Mouse (Mus musculus) neural tube, embryonic 14.5 days (tissue): Measurements from ENCODE around the gene Gtf2ird1. TPM values are rescaled to one million over a fixed set of nuclear protein-coding genes. Genes with fewer than 3 reads are reported as not detected.
"Not testable (repeated sequence)": the region's sequence is repeated elsewhere in the genome, so short reads cannot be mapped to it uniquely, and the experiment has no call there.

ENCODE experiments used
- ATAC-seq: fragments of 200-750 bp; cut with Nextera tagmentation; 2 replicates; pipeline ENCODE4 v1.8.0; 2017; ENCODE audit warnings: low read depth, mild to moderate bottlenecking, moderate TSS enrichment, moderate library complexity
- H3K27ac ChIP-seq: fragments of 300-500 bp; sonication (generic); 2 replicates; pipeline ENCODE4 v1.5.1; 2014; ENCODE audit warnings: low read depth, mild to moderate bottlenecking, control low read depth, low read length, moderate library complexity, mixed read lengths
- H3K27me3 ChIP-seq: fragments of 300-500 bp; sonication (generic); 2 replicates; pipeline ENCODE4 v1.6.1; 2014; ENCODE audit warnings: low read length; ENCODE audit not compliant: control insufficient read depth, insufficient read depth
- H3K36me3 ChIP-seq: fragments of 300-500 bp; sonication (generic); 2 replicates; pipeline ENCODE4 v1.6.1; 2014; ENCODE audit warnings: low read length, mixed read lengths; ENCODE audit not compliant: control insufficient read depth, insufficient read depth
- H3K4me1 ChIP-seq: fragments of 300-500 bp; sonication (generic); 2 replicates; pipeline ENCODE4 v1.6.1; 2014; ENCODE audit warnings: low read length; ENCODE audit not compliant: control insufficient read depth, insufficient read depth
- H3K4me2 ChIP-seq: fragments of 300-500 bp; sonication (generic); 2 replicates; pipeline ENCODE4 v1.6.1; 2014; ENCODE audit warnings: mild to moderate bottlenecking, low read depth, low read length, control low read depth
- H3K4me3 ChIP-seq: fragments of 300-500 bp; sonication (generic); 2 replicates; pipeline ENCODE4 v1.5.1; 2014; ENCODE audit warnings: low read depth, low read length, control low read depth, mixed read lengths
- H3K9ac ChIP-seq: fragments of 300-500 bp; sonication (generic); replicated peaks from 2 replicates; pipeline ENCODE4 v1.6.1; 2014; ENCODE audit warnings: low read depth, mild to moderate bottlenecking, control low read depth, low read length, mixed read lengths
- H3K9me3 ChIP-seq: fragments of 300-500 bp; sonication (generic); 2 replicates; pipeline ENCODE4 v1.6.1; 2016; ENCODE audit warnings: low read length; ENCODE audit not compliant: control insufficient read depth
- WGBS: fragments of 180-500 bp; shearing (Covaris S2); extraction: QIAGEN DNeasy Blood & Tissue Kit; methylation state at CpG from one replicate; pipeline ENCODE4 v1.1.7; 2014; 5-methylcytosine and 5-hydroxymethylcytosine counted together
- polyA plus RNA-seq: library from polyadenylated mRNA; unstranded; fragments of >200 nt; fragmentation: Nextera tagmentation; extraction: Ambion mirVana; gene quantifications from 2 replicates; pipeline ENCODE4 v1.2.1, GENCODE M21; 2014

Gene Gtf2ird1
- polyA plus RNA-seq, 1 experiment from 2014 or later = 60.3 TPM

- peaks cover 11% of the 10 kb centered on the region for H3K4me1 ChIP-seq
- H3K4me2 ChIP-seq = no peak overlapping the region
- no peaks in the 10 kb centered on the region for H3K27me3 ChIP-seq
- no peaks in the 10 kb centered on the region for H3K9me3 ChIP-seq
- peak overlapping the region; percentile 73; the same call in 1 of the 2 replicates for H3K4me3 ChIP-seq
- no peak overlapping the region for H3K9ac ChIP-seq
- ATAC-seq = no peak
- H3K27ac ChIP-seq = peak overlapping the region; percentile 91
- no peaks in the 10 kb centered on the region for H3K36me3 ChIP-seq
- WGBS = 94% methylated on average over 2 of the region's 2 CpGs
Observed at GRCm38 (mm10) chr5:134457371-134457770, 855 bp upstream of the Gtf2ird1 start.

- no peaks in the 10 kb centered on the region for H3K36me3 ChIP-seq
- no peaks in the 10 kb centered on the region for H3K9me3 ChIP-seq
- H3K4me1 ChIP-seq = peaks cover 11% of the 10 kb centered on the region
- 0% methylated on average over 17 of the region's 17 CpGs for WGBS
- ATAC-seq = peak; percentile 47
- peak overlapping the region; percentile 61 for H3K4me2 ChIP-seq
- peak overlapping the region; percentile 73 for H3K4me3 ChIP-seq
- H3K9ac ChIP-seq = peak overlapping the region; percentile 90
- H3K27ac ChIP-seq = peak overlapping the region; percentile 91
- H3K27me3 ChIP-seq = no peaks in the 10 kb centered on the region
Observed at GRCm38 (mm10) chr5:134455914-134456423, 547 bp downstream of the Gtf2ird1 start.

- Histone ChIP-seq H3K4me1 (peaks cover 11% of the 10 kb centered on the region), H3K27ac (peak overlapping the region; percentile 91), H3K9me3 (no peaks in the 10 kb centered on the region), H3K4me2 (peak overlapping the region; percentile 61), H3K36me3 (no peaks in the 10 kb centered on the region), H3K9ac (peak overlapping the region; percentile 90), H3K4me3 (peak overlapping the region; percentile 73), H3K27me3 (no peaks in the 10 kb centered on the region)
- ATAC-seq = peak; percentile 51
- WGBS = under 1% methylated on average over 21 of the region's 21 CpGs
Observed at GRCm38 (mm10) chr5:134455186-134455895, 1.2 kb downstream of the Gtf2ird1 start.

- ATAC-seq = no peak
- Histone ChIP-seq H3K36me3 (no peaks in the 10 kb centered on the region), H3K4me3 (peak overlapping the region; percentile 73), H3K9ac (peak overlapping the region; percentile 90; the same call in 1 of the 2 replicates), H3K27ac (0 out of 2 replicates have a peak overlapping the region, but pooled peaks have one; percentile 5), H3K4me2 (peak overlapping the region; percentile 61), H3K27me3 (no peaks in the 10 kb centered on the region), H3K4me1 (peaks cover 11% of the 10 kb centered on the region), H3K9me3 (no peaks in the 10 kb centered on the region)
- 30% methylated on average over 9 of the region's 9 CpGs for WGBS
Observed at GRCm38 (mm10) chr5:134454421-134454820, 2.1 kb downstream of the Gtf2ird1 start.

- Histone ChIP-seq H3K4me2 (peak overlapping the region; percentile 61; the same call in 1 of the 2 replicates), H3K36me3 (no peaks in the 10 kb centered on the region), H3K27ac (no peak overlapping the region), H3K9me3 (no peaks in the 10 kb centered on the region), H3K4me3 (no peak overlapping the region), H3K9ac (no peak overlapping the region), H3K27me3 (no peaks in the 10 kb centered on the region), H3K4me1 (peaks cover 11% of the 10 kb centered on the region)
- ATAC-seq = no peak
- 7% methylated on average over 1 of the region's 1 CpGs for WGBS
Observed at GRCm38 (mm10) chr5:134453577-134453976, 2.9 kb downstream of the Gtf2ird1 start.

- H3K9me3 ChIP-seq, H3K4me3 ChIP-seq, ATAC-seq, H3K4me2 ChIP-seq, H3K27ac ChIP-seq, H3K9ac ChIP-seq, H3K4me1 ChIP-seq, H3K27me3 ChIP-seq, H3K36me3 ChIP-seq: not testable (repeated sequence)
- whole genome bisulfite sequencing = 98% methylated on average over 4 of the region's 4 CpGs
Observed at GRCm38 (mm10) chr5:134446755-134447154, 9.8 kb downstream of the Gtf2ird1 start.

- no peaks in the 10 kb centered on the region for H3K4me1 ChIP-seq
- H3K27ac ChIP-seq = no peak overlapping the region
- 61% methylated on average over 10 of the region's 10 CpGs for WGBS
- H3K4me2 ChIP-seq = no peak overlapping the region; the same call in 1 of the 2 replicates
- H3K36me3 ChIP-seq = no peaks in the 10 kb centered on the region
- no peaks in the 10 kb centered on the region for H3K9me3 ChIP-seq
- no peak overlapping the region for H3K4me3 ChIP-seq
- no peaks in the 10 kb centered on the region for H3K27me3 ChIP-seq
- H3K9ac ChIP-seq = no peak overlapping the region
- no peak for ATAC-seq
Observed at GRCm38 (mm10) chr5:134445895-134446294, 10.6 kb downstream of the Gtf2ird1 start.

GRCm38 (mm10) chr5:134445208-134445831, 11.2 kb downstream of the Gtf2ird1 start:
- 64% methylated on average over 10 of the region's 10 CpGs for WGBS
- H3K36me3 ChIP-seq = no peaks in the 10 kb centered on the region
- H3K9me3 ChIP-seq = no peaks in the 10 kb centered on the region
- H3K9ac ChIP-seq = no peak overlapping the region
- ATAC-seq = no peak
- 0 out of 2 replicates have a peak, but pooled peaks cover under 1% of the 10 kb centered on the region for H3K4me1 ChIP-seq
- H3K27ac ChIP-seq = no peak overlapping the region
- H3K27me3 ChIP-seq = no peaks in the 10 kb centered on the region
- H3K4me2 ChIP-seq = no peak overlapping the region
- no peak overlapping the region for H3K4me3 ChIP-seq

- Histone ChIP-seq H3K9ac (no peak overlapping the region), H3K9me3 (no peaks in the 10 kb centered on the region), H3K4me2 (no peak overlapping the region), H3K36me3 (no peaks in the 10 kb centered on the region), H3K4me3 (no peak overlapping the region), H3K27me3 (no peaks in the 10 kb centered on the region), H3K4me1 (0 out of 2 replicates have a peak, but pooled peaks cover 4% of the 10 kb centered on the region), H3K27ac (no peak overlapping the region)
- WGBS = 96% methylated on average over 7 of the region's 7 CpGs
- ATAC-seq = no peak
Observed at GRCm38 (mm10) chr5:134444473-134444872, 12.0 kb downstream of the Gtf2ird1 start.
